Mouse (Mus musculus) kidney, embryonic 16.5 days (tissue): ENCODE data around the gene Hcfc2. TPM values are rescaled to one million over a fixed set of nuclear protein-coding genes. Genes with fewer than 3 reads are reported as not detected.
A peak's percentile ranks its signal among the peaks of the same experiment; 100 is the strongest.

ENCODE experiments used
- ATAC-seq: fragments of 200-750 bp; cut with Nextera tagmentation; 2 replicates; pipeline ENCODE4 v1.8.0; 2017; ENCODE audit warnings: moderate TSS enrichment; ENCODE audit not compliant: low FRiP score, low TSS enrichment
- H3K27ac ChIP-seq: fragments of 300-500 bp; sonication (generic); 2 replicates; pipeline ENCODE4 v1.5.1; 2014; ENCODE audit warnings: low read length
- H3K27me3 ChIP-seq: fragments of 300-500 bp; sonication (generic); 2 replicates; pipeline ENCODE4 v1.6.1; 2014; ENCODE audit warnings: low read length, control low read depth, mixed read lengths; ENCODE audit not compliant: insufficient read depth
- H3K36me3 ChIP-seq: fragments of 300-500 bp; sonication (generic); 2 replicates; pipeline ENCODE4 v1.6.1; 2014; ENCODE audit warnings: low read length, control low read depth, mixed read lengths; ENCODE audit not compliant: insufficient read depth
- H3K4me1 ChIP-seq: fragments of 300-500 bp; sonication (generic); 2 replicates; pipeline ENCODE4 v1.6.1; 2014; ENCODE audit warnings: low read length, control low read depth, mixed read lengths; ENCODE audit not compliant: insufficient read depth
- H3K4me2 ChIP-seq: fragments of 300-500 bp; sonication (generic); replicated peaks from 2 replicates; pipeline ENCODE4 v1.6.1; 2014; ENCODE audit warnings: low read depth, low read length
- H3K4me3 ChIP-seq: fragments of 300-500 bp; sonication (generic); 2 replicates; pipeline ENCODE4 v1.5.1; 2014; ENCODE audit warnings: mild to moderate bottlenecking, low read length
- H3K9ac ChIP-seq: fragments of 300-500 bp; sonication (generic); replicated peaks from 2 replicates; pipeline ENCODE4 v1.6.1; 2014; ENCODE audit warnings: low read length
- H3K9me3 ChIP-seq: fragments of 300-500 bp; sonication (generic); 2 replicates; pipeline ENCODE4 v1.6.1; 2016; ENCODE audit warnings: low read length, control low read depth
- WGBS: fragments of 180-500 bp; shearing (Covaris S2); extraction: QIAGEN DNeasy Blood & Tissue Kit; methylation state at CpG from one replicate; pipeline ENCODE4 v1.1.7; 2014; 5-methylcytosine and 5-hydroxymethylcytosine counted together
- polyA plus RNA-seq: library from polyadenylated mRNA; unstranded; fragments of >200 nt; fragmentation: Nextera tagmentation; extraction: Ambion mirVana; gene quantifications from 2 replicates; pipeline ENCODE4 v1.2.1, GENCODE M21; 2015

Hcfc2 gene
- polyA plus RNA-seq, 1 experiment from 2014 or later = 30.4 TPM

- Histone ChIP-seq H3K4me3 (peak overlapping the region; percentile 89), H3K27me3 (no peaks in the 10 kb centered on the region), H3K36me3 (peaks cover 32% of the 10 kb centered on the region), H3K9me3 (no peaks in the 10 kb centered on the region), H3K9ac (peak overlapping the region; percentile 99), H3K4me1 (peaks cover 30% of the 10 kb centered on the region), H3K27ac (peak overlapping the region; percentile 100), H3K4me2 (peak overlapping the region; percentile 83)
- WGBS = under 1% methylated on average over 46 of the region's 48 CpGs
- peak; percentile 28; the same call in 1 of the 2 replicates for ATAC-seq
Measured at GRCm38 (mm10) chr10:82762756-82763681, 67.1 kb downstream of the Hcfc2 start.

GRCm38 (mm10) chr10:82763840-82764631, 68.1 kb downstream of the Hcfc2 start, which contains the start of gene Nfyb:
Gene Nfyb (minus strand): TSS chr10:82764144.
- Histone ChIP-seq H3K4me2 (peak within 1 kb of the TSS; percentile 83), H3K36me3 (peaks cover 23% of the 10 kb centered on the region), H3K4me1 (peaks cover 30% of the 10 kb centered on the region), H3K27me3 (no peaks in the 10 kb centered on the region), H3K4me3 (peak within 1 kb of the TSS; percentile 89), H3K27ac (peak within 1 kb of the TSS; percentile 100), H3K9me3 (no peaks in the 10 kb centered on the region), H3K9ac (peak within 1 kb of the TSS; percentile 99)
- under 1% methylated on average over 65 of the region's 68 CpGs for WGBS
- peak; percentile 97 for ATAC-seq

- peak; percentile 46; the same call in 1 of the 2 replicates for ATAC-seq
- H3K4me3 ChIP-seq = no peak overlapping the region
- no peak overlapping the region for H3K27ac ChIP-seq
- no peaks in the 10 kb centered on the region for H3K36me3 ChIP-seq
- H3K27me3 ChIP-seq = no peaks in the 10 kb centered on the region
- peaks cover 4% of the 10 kb centered on the region; the same call in 1 of the 2 replicates for H3K4me1 ChIP-seq
- H3K4me2 ChIP-seq = no peak overlapping the region
- 28% methylated on average over 9 of the region's 9 CpGs for WGBS
- peaks cover 4% of the 10 kb centered on the region; the same call in 1 of the 2 replicates for H3K9me3 ChIP-seq
- no peak overlapping the region for H3K9ac ChIP-seq
Measured at GRCm38 (mm10) chr10:82768901-82769300, 72.9 kb downstream of the Hcfc2 start.

GRCm38 (mm10) chr10:82770713-82771112, 74.8 kb downstream of the Hcfc2 start:
- no peak overlapping the region for H3K27ac ChIP-seq
- no peaks in the 10 kb centered on the region for H3K27me3 ChIP-seq
- H3K9ac ChIP-seq = no peak overlapping the region
- 100% methylated on average over 2 of the region's 2 CpGs for WGBS
- no peak overlapping the region for H3K4me3 ChIP-seq
- no peak for ATAC-seq
- no peaks in the 10 kb centered on the region for H3K36me3 ChIP-seq
- no peak overlapping the region for H3K4me2 ChIP-seq
- H3K4me1 ChIP-seq = no peaks in the 10 kb centered on the region
- H3K9me3 ChIP-seq = peaks cover 4% of the 10 kb centered on the region; the same call in 1 of the 2 replicates

GRCm38 (mm10) chr10:82771595-82772170, 75.7 kb downstream of the Hcfc2 start:
- WGBS = 73% methylated on average over 9 of the region's 9 CpGs
- Histone ChIP-seq H3K9me3 (peaks cover 4% of the 10 kb centered on the region; the same call in 1 of the 2 replicates), H3K36me3 (no peaks in the 10 kb centered on the region), H3K27me3 (no peaks in the 10 kb centered on the region), H3K4me3 (no peak overlapping the region), H3K4me1 (no peaks in the 10 kb centered on the region), H3K9ac (no peak overlapping the region), H3K27ac (no peak overlapping the region), H3K4me2 (no peak overlapping the region)
- ATAC-seq = no peak

GRCm38 (mm10) chr10:82774841-82775240, 78.9 kb downstream of the Hcfc2 start:
- WGBS = 95% methylated on average over 5 of the region's 5 CpGs
- Histone ChIP-seq H3K27ac (no peak overlapping the region), H3K9ac (no peak overlapping the region), H3K27me3 (no peaks in the 10 kb centered on the region), H3K36me3 (no peaks in the 10 kb centered on the region), H3K4me2 (no peak overlapping the region), H3K4me1 (peaks cover 4% of the 10 kb centered on the region; the same call in 1 of the 2 replicates), H3K9me3 (peaks cover 4% of the 10 kb centered on the region; the same call in 1 of the 2 replicates), H3K4me3 (no peak overlapping the region)
- ATAC-seq = no peak

- Histone ChIP-seq H3K9me3 (peaks cover 4% of the 10 kb centered on the region; the same call in 1 of the 2 replicates), H3K4me3 (no peak overlapping the region), H3K36me3 (no peaks in the 10 kb centered on the region), H3K4me1 (peaks cover 4% of the 10 kb centered on the region; the same call in 1 of the 2 replicates), H3K4me2 (no peak overlapping the region), H3K27me3 (no peaks in the 10 kb centered on the region), H3K9ac (no peak overlapping the region), H3K27ac (no peak overlapping the region)
- WGBS = 65% methylated on average over 2 of the region's 2 CpGs
- ATAC-seq = no peak
Measured at GRCm38 (mm10) chr10:82777075-82777474, 81.1 kb downstream of the Hcfc2 start.

- Histone ChIP-seq H3K4me3 (no peak overlapping the region), H3K4me2 (no peak overlapping the region; the same call in 1 of the 2 replicates), H3K9me3 (peaks cover 4% of the 10 kb centered on the region; the same call in 1 of the 2 replicates), H3K27me3 (no peaks in the 10 kb centered on the region), H3K9ac (0 out of 2 replicates have a peak overlapping the region, but pooled peaks have one; percentile 14), H3K27ac (no peak overlapping the region), H3K36me3 (no peaks in the 10 kb centered on the region), H3K4me1 (peaks cover 4% of the 10 kb centered on the region; the same call in 1 of the 2 replicates)
- 33% methylated on average over 13 of the region's 13 CpGs for WGBS
- peak; percentile 49 for ATAC-seq
Measured at GRCm38 (mm10) chr10:82777886-82778285, 81.9 kb downstream of the Hcfc2 start.
